Mouse (Mus musculus) urinary bladder, postnatal 14 days (tissue): ENCODE results near the gene Wapl.

Source experiments
- DNase-seq: peaks from one replicate; pipeline ENCODE4 v3.0.0; 2021; ENCODE audit warnings: low spot score

Wapl gene

GRCm38 (mm10) chr14:34697376-34697775 is 23.6 kb downstream of the Wapl start:
- no peak for DNase-seq

GRCm38 (mm10) chr14:34710209-34710608 is 36.5 kb downstream of the Wapl start:
- DNase-seq = no peak

GRCm38 (mm10) chr14:34712027-34712426 is 38.3 kb downstream of the Wapl start:
- DNase-seq = no peak

- DNase-seq = no peak
Observed at GRCm38 (mm10) chr14:34712857-34713256, 39.1 kb downstream of the Wapl start.

GRCm38 (mm10) chr14:34718150-34718549 is 44.4 kb downstream of the Wapl start:
- no peak for DNase-seq

GRCm38 (mm10) chr14:34727709-34728108 is 54.0 kb downstream of the Wapl start:
- DNase-seq = no peak

GRCm38 (mm10) chr14:34735405-34735804 is 61.7 kb downstream of the Wapl start:
- DNase-seq = no peak

- no peak for DNase-seq
Observed at GRCm38 (mm10) chr14:34745401-34745800, 71.7 kb downstream of the Wapl start.

- no peak for DNase-seq
Observed at GRCm38 (mm10) chr14:34755731-34756130, 82.0 kb downstream of the Wapl start.

GRCm38 (mm10) chr14:34759938-34760337 is 86.2 kb downstream of the Wapl start:
- DNase-seq = no peak

- no peak for DNase-seq
Observed at GRCm38 (mm10) chr14:34761082-34761959, 87.6 kb downstream of the Wapl start.

GRCm38 (mm10) chr14:34762682-34763081 is 89.0 kb downstream of the Wapl start:
- no peak for DNase-seq

GRCm38 (mm10) chr14:34763771-34764539 is 90.2 kb downstream of the Wapl start:
- peak; percentile 43 for DNase-seq

- no peak for DNase-seq
Observed at GRCm38 (mm10) chr14:34764908-34765307, 91.2 kb downstream of the Wapl start.

GRCm38 (mm10) chr14:34765380-34765779 is 91.7 kb downstream of the Wapl start:
- no peak for DNase-seq

GRCm38 (mm10) chr14:34766181-34766580 is 92.5 kb downstream of the Wapl start:
- DNase-seq = no peak

- peak; percentile 81 for DNase-seq
Observed at GRCm38 (mm10) chr14:34768373-34768772, 94.6 kb downstream of the Wapl start.

GRCm38 (mm10) chr14:34769021-34769566 is 95.4 kb downstream of the Wapl start:
- DNase-seq = peak; percentile 80

- DNase-seq = peak; percentile 16
Observed at GRCm38 (mm10) chr14:34769567-34770158, 95.9 kb downstream of the Wapl start.

GRCm38 (mm10) chr14:34770467-34770866 is 96.7 kb downstream of the Wapl start:
- DNase-seq = no peak

- DNase-seq = no peak
Observed at GRCm38 (mm10) chr14:34771601-34772000, 97.9 kb downstream of the Wapl start.

- DNase-seq = no peak
Observed at GRCm38 (mm10) chr14:34772132-34772531, 98.4 kb downstream of the Wapl start.
